Mouse (Mus musculus) liver, embryonic 16.5 days (tissue): ENCODE results near the gene Cenpb. TPM values are rescaled to one million over a fixed set of nuclear protein-coding genes. Genes with fewer than 3 reads are reported as not detected.

ENCODE experiments used
- ATAC-seq: fragments of 200-750 bp; cut with Nextera tagmentation; 2 replicates; pipeline ENCODE4 v1.8.0; 2017; ENCODE audit warnings: low read depth, mild to moderate bottlenecking, moderate number of reproducible peaks, moderate library complexity
- H3K27ac ChIP-seq: fragments of 300-500 bp; sonication (generic); 2 replicates; pipeline ENCODE4 v1.5.1; 2014; ENCODE audit warnings: mild to moderate bottlenecking, low read length
- H3K27me3 ChIP-seq: fragments of 300-500 bp; sonication (generic); 2 replicates; pipeline ENCODE4 v1.6.1; 2014; ENCODE audit warnings: low read depth, low read length, mixed read lengths; ENCODE audit not compliant: control insufficient read depth, insufficient read depth
- H3K36me3 ChIP-seq: fragments of 300-500 bp; sonication (generic); 2 replicates; pipeline ENCODE4 v1.6.1; 2014; ENCODE audit warnings: mild to moderate bottlenecking; ENCODE audit not compliant: control insufficient read depth, insufficient read depth
- H3K4me1 ChIP-seq: fragments of 300-500 bp; sonication (generic); 2 replicates; pipeline ENCODE4 v1.6.1; 2014; ENCODE audit warnings: low read depth, low read length, mixed read lengths; ENCODE audit not compliant: control insufficient read depth
- H3K4me2 ChIP-seq: fragments of 300-500 bp; sonication (generic); 2 replicates; pipeline ENCODE4 v1.6.1; 2014; ENCODE audit warnings: low read depth, low read length, mixed read lengths
- H3K4me3 ChIP-seq: fragments of 300-500 bp; sonication (generic); 2 replicates; pipeline ENCODE4 v1.5.1; 2014; ENCODE audit warnings: low read depth, mild to moderate bottlenecking, low read length
- H3K9ac ChIP-seq: fragments of 300-500 bp; sonication (generic); 2 replicates; pipeline ENCODE4 v1.6.1; 2014; ENCODE audit warnings: low read depth, low read length
- H3K9me3 ChIP-seq: fragments of 300-500 bp; sonication (generic); replicated peaks from 2 replicates; pipeline ENCODE4 v1.6.1; 2016; ENCODE audit warnings: low read length; ENCODE audit not compliant: control insufficient read depth
- WGBS: fragments of 180-500 bp; shearing (Covaris S2); extraction: QIAGEN DNeasy Blood & Tissue Kit; methylation state at CpG from one replicate; pipeline ENCODE4 v1.1.7; 2014; ENCODE audit not compliant: insufficient replicate concordance; 5-methylcytosine and 5-hydroxymethylcytosine counted together
- polyA plus RNA-seq: library from polyadenylated mRNA; unstranded; fragments of >200 nt; fragmentation: Nextera tagmentation; extraction: Ambion mirVana; gene quantifications from 2 replicates; pipeline ENCODE4 v1.2.1, GENCODE M21; 2015

Cenpb gene
- polyA plus RNA-seq, 1 experiment from 2014 or later = 3.0 TPM

DNA sequence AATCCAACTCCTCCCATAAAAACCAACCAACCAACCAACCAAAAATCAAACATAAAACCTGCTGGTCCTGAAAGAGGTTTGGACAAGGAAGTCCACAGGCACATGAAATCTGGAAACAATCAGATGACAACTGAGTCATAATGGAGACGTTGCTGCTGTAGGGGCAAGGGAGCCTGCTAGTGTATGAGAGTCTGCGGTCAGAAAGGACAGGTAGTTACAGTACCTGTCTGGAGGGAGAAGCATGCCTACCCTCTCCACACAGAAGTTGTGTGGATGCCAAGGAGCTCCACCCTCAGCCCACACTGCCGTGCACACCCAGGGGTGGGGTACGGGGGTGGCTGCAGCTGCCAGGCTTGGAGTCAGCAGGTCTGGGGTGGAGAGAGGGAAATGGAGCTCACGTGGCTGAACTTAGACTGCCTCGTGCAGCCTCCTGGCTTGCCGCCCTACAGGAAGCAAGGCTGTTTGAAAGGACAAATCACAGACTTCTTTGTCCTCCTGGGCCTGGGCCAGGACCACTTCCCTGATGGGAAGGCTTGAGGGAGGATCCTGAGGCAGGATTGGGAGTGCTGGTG lies 24.6 kb upstream of the Cenpb start:
- Histone ChIP-seq H3K9me3 (no peaks in the 10 kb centered on the region), H3K9ac (peak overlapping the region; percentile 49), H3K27ac (peak overlapping the region; percentile 95), H3K27me3 (no peaks in the 10 kb centered on the region), H3K4me3 (no peak overlapping the region), H3K36me3 (peaks cover 7% of the 10 kb centered on the region), H3K4me1 (peaks cover 66% of the 10 kb centered on the region), H3K4me2 (peak overlapping the region; percentile 42)
- peak; percentile 59 for ATAC-seq
- WGBS = 30% methylated on average over 7 of the region's 7 CpGs

DNA sequence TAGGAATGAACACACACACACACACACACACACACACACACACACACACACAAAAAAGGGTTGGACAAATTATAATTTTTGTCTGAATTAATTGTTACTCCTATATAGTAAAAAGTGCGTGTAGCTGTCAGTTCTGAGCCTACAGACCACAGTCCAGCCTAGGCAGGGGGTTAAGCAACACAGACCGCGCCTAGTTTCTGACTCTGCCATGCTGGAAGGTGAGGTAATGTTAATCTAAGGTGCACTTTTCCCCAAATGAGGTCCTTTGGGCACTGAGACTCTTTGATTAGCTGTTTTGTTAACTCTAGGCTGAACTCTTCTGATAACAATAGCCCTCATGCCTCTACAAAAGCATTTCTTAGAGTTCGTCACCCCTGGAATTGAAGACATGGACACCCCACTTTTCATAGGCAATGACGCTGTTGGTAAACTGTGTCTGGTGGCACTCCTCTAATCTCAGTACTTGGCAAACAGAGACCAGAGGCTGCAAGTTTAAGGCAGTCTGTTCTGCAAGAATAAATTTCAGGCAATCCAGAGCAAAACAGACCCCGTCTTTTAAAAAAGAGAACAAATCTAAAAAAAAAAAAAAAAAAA lies 24.0 kb upstream of the Cenpb start:
- Histone ChIP-seq H3K4me1 (peaks cover 60% of the 10 kb centered on the region), H3K27ac (no peak overlapping the region), H3K9me3 (no peaks in the 10 kb centered on the region), H3K27me3 (no peaks in the 10 kb centered on the region), H3K9ac (no peak overlapping the region), H3K4me3 (no peak overlapping the region), H3K36me3 (peaks cover 13% of the 10 kb centered on the region), H3K4me2 (0 out of 2 replicates have a peak overlapping the region, but pooled peaks have one; percentile 42)
- ATAC-seq = no peak
- 78% methylated on average over 6 of the region's 6 CpGs for whole genome bisulfite sequencing

DNA sequence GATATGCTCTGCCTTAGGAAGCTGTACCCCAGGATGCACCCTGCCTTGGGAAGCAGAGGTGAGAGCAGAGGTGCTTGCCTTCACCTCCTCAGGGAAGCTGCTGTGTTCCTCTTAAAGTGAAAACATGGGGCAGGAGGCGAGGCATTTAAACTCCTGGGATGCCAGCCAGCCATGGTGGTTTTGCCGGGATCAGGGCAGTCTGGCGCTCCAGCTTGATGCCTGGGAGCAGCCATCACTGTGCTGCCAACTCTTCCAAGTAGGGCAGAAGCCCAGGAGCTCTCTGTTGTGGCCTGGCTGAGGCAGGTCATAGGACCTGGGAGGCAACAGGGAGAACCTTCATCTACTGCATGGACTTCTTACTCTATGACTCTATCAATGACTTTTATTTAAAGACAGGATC lies 21.4 kb upstream of the Cenpb start:
- H3K9me3 ChIP-seq = no peaks in the 10 kb centered on the region
- ATAC-seq = no peak
- peaks cover 39% of the 10 kb centered on the region for H3K36me3 ChIP-seq
- no peak overlapping the region for H3K9ac ChIP-seq
- H3K27ac ChIP-seq = no peak overlapping the region
- no peak overlapping the region for H3K4me2 ChIP-seq
- H3K4me1 ChIP-seq = peaks cover 44% of the 10 kb centered on the region
- H3K4me3 ChIP-seq = no peak overlapping the region
- H3K27me3 ChIP-seq = no peaks in the 10 kb centered on the region
- WGBS = 86% methylated on average over 3 of the region's 3 CpGs

DNA sequence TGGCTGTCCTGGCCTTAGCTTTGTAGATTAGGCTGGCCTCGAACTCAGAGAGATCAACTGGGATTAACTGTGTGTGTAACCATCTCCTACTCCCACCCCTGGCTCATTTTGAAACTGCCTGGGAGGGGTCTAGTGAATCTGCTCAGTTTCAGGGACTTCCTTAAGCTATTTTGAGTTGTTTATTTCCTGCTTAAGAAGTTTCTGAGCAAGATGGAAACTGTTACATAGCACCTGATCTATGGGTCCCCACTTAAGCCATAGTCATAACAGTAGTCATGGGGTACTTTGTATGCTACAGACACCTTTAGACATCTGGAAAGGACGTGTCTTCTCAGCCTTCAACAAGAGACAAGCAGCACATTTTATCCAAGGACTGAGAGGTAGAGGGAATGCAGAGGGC lies 20.8 kb upstream of the Cenpb start:
- H3K9me3 ChIP-seq = no peaks in the 10 kb centered on the region
- no peak overlapping the region for H3K9ac ChIP-seq
- H3K4me1 ChIP-seq = peaks cover 39% of the 10 kb centered on the region
- no peaks in the 10 kb centered on the region for H3K27me3 ChIP-seq
- 82% methylated on average over 2 of the region's 2 CpGs for WGBS
- no peak overlapping the region for H3K4me2 ChIP-seq
- no peak overlapping the region for H3K27ac ChIP-seq
- ATAC-seq = no peak
- H3K36me3 ChIP-seq = peaks cover 44% of the 10 kb centered on the region
- no peak overlapping the region for H3K4me3 ChIP-seq

DNA sequence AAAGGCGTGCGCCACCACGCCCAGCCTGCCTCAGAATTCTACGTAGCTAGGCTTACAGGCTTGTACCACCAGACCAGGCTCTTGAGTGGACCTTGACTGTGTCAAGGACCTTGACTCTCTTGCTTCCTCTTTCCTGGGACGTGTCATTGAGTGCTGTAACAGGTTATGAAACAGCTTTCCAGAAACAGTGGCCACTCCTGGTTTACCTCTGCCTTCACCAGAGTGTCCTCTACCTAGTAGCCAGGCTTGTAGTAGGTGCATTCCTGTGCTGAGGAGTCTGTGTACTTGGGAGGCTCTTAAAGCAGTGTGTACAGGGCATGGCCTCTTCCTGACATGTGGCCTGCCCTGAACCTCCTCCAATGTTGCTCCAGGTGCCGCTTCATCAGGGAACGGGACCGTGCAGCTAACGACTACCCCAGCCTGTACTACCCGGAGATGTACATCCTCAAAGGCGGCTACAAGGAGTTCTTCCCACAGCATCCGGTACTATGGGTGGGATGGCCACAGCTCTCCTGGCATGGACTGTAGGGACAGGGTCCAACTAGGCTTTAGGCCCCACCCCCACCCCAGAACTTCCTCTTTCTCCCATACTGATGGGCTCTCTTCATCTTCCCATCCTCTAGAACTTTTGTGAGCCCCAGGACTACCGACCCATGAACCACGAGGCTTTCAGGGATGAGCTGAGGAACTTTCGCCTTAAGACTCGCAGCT lies 16.9 kb upstream of the Cenpb start:
- Histone ChIP-seq H3K9me3 (no peaks in the 10 kb centered on the region), H3K4me2 (no peak overlapping the region), H3K4me3 (no peak overlapping the region), H3K27me3 (no peaks in the 10 kb centered on the region), H3K36me3 (peaks cover 84% of the 10 kb centered on the region), H3K4me1 (peaks cover 5% of the 10 kb centered on the region), H3K27ac (no peak overlapping the region), H3K9ac (no peak overlapping the region)
- 78% methylated on average over 16 of the region's 16 CpGs for WGBS
- peak; percentile 16; the same call in 1 of the 2 replicates for ATAC-seq

DNA sequence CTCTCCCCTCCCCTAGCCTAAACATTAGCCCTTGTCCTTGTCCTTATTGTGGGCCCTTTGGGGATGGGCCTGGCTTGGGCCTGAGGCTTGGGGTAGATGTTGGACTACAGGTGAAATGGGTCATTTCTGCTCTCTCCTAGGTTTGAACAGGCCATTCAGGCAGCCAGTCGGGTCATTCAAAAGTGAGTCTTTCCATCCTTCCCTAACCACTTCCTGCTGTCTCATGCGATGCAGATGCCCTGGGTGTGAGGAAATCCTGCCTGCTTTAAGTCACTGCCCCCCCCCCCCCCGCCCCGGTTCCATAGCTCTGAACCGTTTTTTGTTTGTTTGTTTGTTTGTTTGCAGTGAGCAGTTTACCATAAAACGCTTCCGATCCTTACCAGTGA lies 11.1 kb upstream of the Cenpb start:
- H3K27ac ChIP-seq = peak overlapping the region; percentile 97; the same call in 1 of the 2 replicates
- H3K9ac ChIP-seq = no peak overlapping the region
- WGBS = 67% methylated on average over 7 of the region's 7 CpGs
- H3K27me3 ChIP-seq = no peaks in the 10 kb centered on the region
- H3K4me2 ChIP-seq = peak overlapping the region; percentile 71
- peaks cover 66% of the 10 kb centered on the region for H3K36me3 ChIP-seq
- H3K4me3 ChIP-seq = no peak overlapping the region; the same call in 1 of the 2 replicates
- no peak for ATAC-seq
- H3K9me3 ChIP-seq = no peaks in the 10 kb centered on the region
- H3K4me1 ChIP-seq = peaks cover 32% of the 10 kb centered on the region

DNA sequence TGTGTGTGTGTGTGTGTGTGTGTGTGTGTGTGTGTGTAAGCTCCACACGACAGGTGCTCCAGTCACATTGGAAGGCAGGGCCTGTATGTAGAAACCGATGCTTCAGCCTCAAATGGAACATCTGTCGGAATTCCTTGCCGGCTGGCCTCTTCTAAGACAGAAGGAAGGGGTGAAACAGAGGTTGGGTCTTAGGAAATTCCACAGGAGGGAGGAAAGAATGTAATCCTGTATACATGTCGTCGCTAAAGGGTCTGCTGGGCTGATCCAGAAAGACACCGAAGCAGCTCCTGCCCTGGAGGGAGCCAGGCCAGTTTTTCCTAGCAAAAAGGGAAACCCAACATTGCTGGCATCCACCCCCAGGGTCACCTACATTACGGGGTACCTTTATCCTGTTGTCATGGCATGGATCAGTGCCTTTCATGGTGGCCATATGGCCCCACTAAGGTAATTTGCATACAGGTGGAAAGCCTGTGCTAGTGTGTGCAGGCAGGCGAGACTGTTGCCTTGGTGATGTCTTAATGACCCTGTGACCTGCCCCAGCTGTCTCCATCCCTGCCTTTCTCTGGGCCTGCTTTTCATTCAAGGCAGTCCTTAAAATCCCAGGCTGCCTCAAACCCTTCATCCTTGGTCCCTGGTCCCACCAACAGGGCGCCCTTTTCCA lies 10.6 kb upstream of the Cenpb start:
- Histone ChIP-seq H3K27ac (peak overlapping the region; percentile 97), H3K9me3 (no peaks in the 10 kb centered on the region), H3K36me3 (peaks cover 61% of the 10 kb centered on the region), H3K27me3 (no peaks in the 10 kb centered on the region), H3K9ac (peak overlapping the region; percentile 65), H3K4me3 (peak overlapping the region; percentile 94), H3K4me1 (peaks cover 36% of the 10 kb centered on the region), H3K4me2 (peak overlapping the region; percentile 71)
- 73% methylated on average over 10 of the region's 10 CpGs for WGBS
- ATAC-seq = no peak

DNA sequence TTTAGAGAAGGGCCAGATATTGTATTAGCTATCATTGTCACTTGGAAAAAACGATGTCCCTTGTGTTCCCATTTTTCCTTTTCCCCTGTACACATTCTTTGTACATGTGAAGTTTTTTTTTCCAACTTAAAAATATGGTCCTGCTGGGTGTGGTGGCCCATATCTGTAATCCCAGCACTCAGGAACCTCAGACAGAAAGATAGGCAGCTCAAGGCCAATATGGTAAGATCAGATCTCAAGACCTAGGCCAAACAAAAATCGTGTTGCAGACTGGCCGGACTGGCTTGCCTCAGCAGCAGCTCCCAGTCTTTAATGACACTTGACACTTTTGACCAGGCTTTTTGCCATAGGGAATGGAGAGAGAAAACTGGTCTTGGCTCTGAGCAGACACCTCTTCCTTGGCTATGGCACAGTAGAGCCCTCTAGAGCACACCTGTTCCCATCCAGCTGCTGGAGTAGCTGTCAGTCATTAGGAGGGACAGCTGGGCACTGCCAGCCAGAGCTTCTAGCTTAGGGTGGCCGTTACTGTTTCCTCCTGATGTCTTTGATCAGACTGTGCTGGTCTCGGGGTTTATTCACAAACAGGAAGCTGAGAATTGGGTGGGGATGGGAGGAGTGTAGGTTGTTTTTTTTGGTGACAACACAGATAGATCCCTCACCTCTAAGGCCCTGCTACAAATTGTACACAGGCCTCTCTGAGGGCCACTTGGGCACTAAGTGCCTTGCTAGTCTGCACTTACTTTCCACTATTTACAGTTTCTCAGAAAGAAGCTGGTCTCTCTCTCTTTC lies 9.8 kb upstream of the Cenpb start:
- Histone ChIP-seq H3K36me3 (peaks cover 53% of the 10 kb centered on the region), H3K27me3 (no peaks in the 10 kb centered on the region), H3K27ac (peak overlapping the region; percentile 97), H3K9me3 (no peaks in the 10 kb centered on the region), H3K4me2 (peak overlapping the region; percentile 71), H3K4me1 (peaks cover 36% of the 10 kb centered on the region), H3K9ac (peak overlapping the region; percentile 65), H3K4me3 (peak overlapping the region; percentile 94)
- 22% methylated on average over 5 of the region's 5 CpGs for WGBS
- ATAC-seq = peak; percentile 57
